Mouse (Mus musculus) G1E (cell line): ENCODE measurements around the gene Nr1d2.

Source experiments
- CTCF ChIP-seq: IDR thresholded peaks from 2 replicates; pipeline ENCODE4 v1.5.1; 2012; ENCODE audit warnings: low read depth, low read length, inconsistent platforms, mixed read lengths
- GATA1 ChIP-seq: IDR thresholded peaks from 2 replicates; pipeline ENCODE4 v1.6.1; 2012; ENCODE audit warnings: borderline replicate concordance, low read length, inconsistent platforms, mixed read lengths
- POLR2AphosphoS5 ChIP-seq: IDR thresholded peaks from 2 replicates; pipeline ENCODE4 v1.6.1; 2012; ENCODE audit warnings: low read depth, low read length, inconsistent platforms; ENCODE audit not compliant: insufficient replicate concordance
- TAL1 ChIP-seq: conservative IDR thresholded peaks from 2 replicates; pipeline ENCODE4 v1.6.1; 2012; ENCODE audit warnings: low read depth, low read length, inconsistent platforms, mixed read lengths

- TF ChIP-seq GATA1: no peak
- TF ChIP-seq CTCF: no peak
- no peak for TF ChIP-seq TAL1
- TF ChIP-seq POLR2AphosphoS5: no peak
These were observed 1.2 kb upstream of the Nr1d2 start for GRCm38 (mm10) chr14:18240132-18240531.
